Mouse (Mus musculus) ES-CJ7 (cell line): ENCODE measurements around the gene Ubtf.

ENCODE experiments used
- DNase-seq: peaks from one replicate; pipeline ENCODE4 v3.0.0; 2011; ENCODE audit warnings: low read depth, low spot score

Ubtf gene

DNA sequence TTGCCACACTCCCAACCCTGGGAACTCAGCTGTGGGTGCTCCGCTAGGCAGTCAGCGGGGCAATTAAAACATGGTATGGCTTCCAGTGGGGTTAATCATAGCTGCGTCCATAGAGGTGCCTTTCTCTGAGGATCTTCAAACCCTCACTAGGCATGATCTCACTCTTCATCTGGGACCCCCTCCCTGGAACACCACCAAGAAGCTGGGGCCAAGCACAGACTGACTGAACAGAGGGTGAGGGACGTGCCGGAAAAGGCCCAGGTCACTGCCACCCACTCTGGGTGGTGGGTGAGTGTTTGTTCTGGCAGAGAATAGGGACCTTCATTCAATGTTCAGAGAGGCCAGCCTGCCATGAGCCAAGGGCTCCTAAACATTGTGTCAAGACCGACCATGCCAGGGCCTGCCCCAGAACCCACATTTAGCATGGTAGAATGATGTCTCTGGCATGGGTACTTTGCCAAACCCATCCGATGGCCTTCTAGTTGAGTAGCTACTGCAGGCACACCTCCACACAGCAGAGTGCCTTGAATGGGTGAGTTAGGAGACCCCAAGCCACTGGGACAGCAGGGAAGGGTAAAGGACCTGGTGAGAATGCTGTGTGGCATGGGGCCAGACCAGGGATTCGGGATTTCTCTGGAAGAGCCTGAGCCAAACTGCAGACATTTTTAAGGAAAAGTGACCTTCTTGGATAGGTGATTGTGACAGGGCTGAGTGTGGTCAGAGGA, 52.7 kb downstream of the Ubtf start:
- no peak for DNase-seq

DNA sequence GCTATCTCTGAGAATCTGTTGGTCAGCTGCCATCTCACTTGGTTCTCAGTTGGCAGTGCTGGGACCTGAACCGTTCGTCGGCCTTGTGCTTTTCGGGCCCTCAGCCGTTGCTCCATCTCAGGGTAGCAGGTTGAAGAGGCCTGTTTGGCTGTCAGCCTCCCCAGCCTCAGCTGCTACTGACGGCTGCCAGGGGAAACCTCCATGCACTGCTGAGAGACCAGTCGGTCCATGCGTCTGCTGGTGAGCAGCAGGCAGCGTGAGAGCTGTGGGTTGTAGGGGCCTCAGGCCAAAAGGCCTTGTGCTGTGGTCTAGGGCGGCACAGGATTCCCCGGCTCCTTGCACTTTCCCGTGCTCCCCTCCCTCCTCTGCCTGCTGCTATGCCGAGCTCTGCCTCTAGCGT, 53.7 kb downstream of the Ubtf start:
- no peak for DNase-seq

DNA sequence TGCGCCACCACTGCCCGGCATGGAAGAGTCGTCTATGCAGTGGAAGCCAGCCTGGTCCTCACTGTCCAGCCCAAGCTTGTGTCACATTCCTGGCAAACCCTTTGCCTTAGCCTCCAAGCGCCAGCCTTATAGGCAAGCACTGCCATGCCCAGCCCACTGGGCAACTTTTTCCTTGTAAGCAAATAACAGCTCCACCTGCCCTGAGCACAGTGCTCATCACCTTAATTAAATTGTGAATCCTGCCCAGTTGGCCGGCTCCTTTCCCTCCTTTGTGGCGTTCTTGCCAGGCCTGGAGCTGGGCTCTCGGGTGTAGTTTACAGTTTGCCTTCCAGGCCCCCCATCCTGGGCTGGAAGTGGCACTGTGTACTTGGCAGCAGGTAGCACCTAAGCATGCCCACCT, 56.3 kb downstream of the Ubtf start:
- no peak for DNase-seq

DNA sequence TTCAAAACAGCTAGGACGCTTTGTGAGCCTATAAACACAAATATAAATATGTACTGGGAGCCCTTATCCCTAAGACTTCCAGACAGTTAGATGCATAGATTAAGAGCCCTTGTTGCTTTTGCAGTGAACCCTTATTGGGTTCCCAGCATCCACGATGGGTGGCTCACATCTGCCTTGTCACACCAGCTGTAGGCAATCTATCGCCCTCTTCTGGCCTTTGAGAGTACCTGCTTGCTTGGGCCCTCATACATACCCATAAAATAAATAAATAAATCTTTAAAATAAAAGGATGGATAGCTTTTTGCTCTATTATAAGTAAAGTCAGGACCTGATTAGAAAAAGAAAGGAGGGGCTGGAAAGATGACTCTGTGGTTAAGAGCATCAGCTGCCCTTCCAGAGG, 61.0 kb downstream of the Ubtf start:
- peak; percentile 74 for DNase-seq

DNA sequence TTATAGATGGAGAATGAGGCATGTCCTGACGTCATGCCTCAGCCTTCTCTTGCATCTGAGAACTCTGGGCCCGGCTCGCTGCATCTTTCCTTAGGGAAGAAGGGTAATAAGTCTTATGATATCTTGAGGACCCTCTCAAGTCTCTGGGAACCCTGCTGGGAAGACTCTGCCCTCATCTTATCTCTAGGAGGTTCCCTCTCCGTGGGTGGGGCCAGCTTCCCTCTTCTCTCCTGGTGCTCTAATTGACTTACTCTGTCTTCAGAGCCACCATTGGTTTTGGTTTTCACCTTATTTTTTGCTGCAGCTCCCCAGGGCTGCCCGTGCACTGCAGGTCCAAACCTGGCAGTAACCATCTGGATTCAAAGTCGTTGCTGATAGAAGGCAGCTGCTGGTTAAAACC, 61.4 kb downstream of the Ubtf start:
- no peak for DNase-seq

DNA sequence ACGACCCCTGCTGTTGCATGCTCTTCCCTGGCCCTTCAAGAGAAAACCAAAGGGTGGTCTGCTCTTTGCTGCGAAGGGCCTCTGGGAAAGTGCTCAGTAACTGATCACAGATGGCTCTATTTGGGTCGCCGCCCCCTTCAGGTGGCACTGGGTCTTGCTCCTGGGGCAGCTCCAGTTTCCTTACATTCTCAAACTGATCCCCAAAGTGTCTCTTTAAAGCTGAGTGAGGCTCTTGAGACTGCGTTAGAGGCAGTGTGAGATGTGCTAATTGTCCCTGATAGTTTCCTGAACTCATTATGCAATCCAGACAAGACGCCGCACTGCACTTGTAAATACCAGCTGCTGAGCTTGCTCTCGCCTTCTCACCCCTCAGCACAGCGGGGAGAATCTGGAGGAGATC, 62.0 kb downstream of the Ubtf start:
- DNase-seq: peak; percentile 59
